Mouse (Mus musculus): ENCODE results near the gene Gng5. TPM values are rescaled to one million over a fixed set of nuclear protein-coding genes. Genes with fewer than 3 reads are reported as not detected.

Gene Gng5
- polyA plus RNA-seq, 1 experiment from 2014 or later = 1,038 TPM

Other genes with a start within 250 kb of the Gng5 start
- 14.7 and 25.8 TPM in 2 replicates for gene Ssx2ip, start 95.2 kb upstream of the Gng5 start, polyA plus RNA-seq (2014; fragmentation: Nextera tagmentation; extraction: Ambion mirVana)
- 8.9 and 12.9 TPM in 2 replicates for gene Ctbs, start 50.0 kb upstream of the Gng5 start, polyA plus RNA-seq (2014; fragmentation: Nextera tagmentation; extraction: Ambion mirVana)
- gene Spata1, start 54 bp upstream of the Gng5 start, polyA plus RNA-seq (2014; fragmentation: Nextera tagmentation; extraction: Ambion mirVana) = 6.0 and 6.8 TPM in 2 replicates
- gene Rpf1, start 21.6 kb downstream of the Gng5 start, polyA plus RNA-seq (2014; fragmentation: Nextera tagmentation; extraction: Ambion mirVana) = 69.5 and 78.7 TPM in 2 replicates
- gene Uox, start 70.6 kb downstream of the Gng5 start, polyA plus RNA-seq (2014; fragmentation: Nextera tagmentation; extraction: Ambion mirVana) = not detected in 2 replicates
- gene Dnase2b, start 115.8 kb downstream of the Gng5 start, polyA plus RNA-seq (2014; fragmentation: Nextera tagmentation; extraction: Ambion mirVana) = not detected in 2 replicates
- gene 4930503B20Rik, start 151.5 kb downstream of the Gng5 start, polyA plus RNA-seq (2014; fragmentation: Nextera tagmentation; extraction: Ambion mirVana) = not detected in 2 replicates
- gene Samd13, start 185.8 kb downstream of the Gng5 start, polyA plus RNA-seq (2014; fragmentation: Nextera tagmentation; extraction: Ambion mirVana) = 0.99 and 1.2 TPM in 2 replicates

Measured in kidney, embryonic 14.5 days (tissue).